In genomic region chr7:72639566-72639965, GRCm38 (mm10) we compare ENCODE assay signal across 21 mouse cellular contexts.
DNase-seq lines count a peak whose midpoint lies in the region; ATAC-seq lines count a peak whose summit lies in the region.
"Had no signal": no experiment of that assay in that cellular context is flagged by ENCODE, and none has a peak within 500 bp of the region (broad histone marks: within the 10 kb centered on the region; RNA-seq: fewer than 3 reads in every experiment).

No protein-coding gene starts in this region.

- 87% methylated on average over 2 of the region's 2 CpGs for WGBS in midbrain, embryonic 15.5 days

- H3K27me3 ChIP-seq in midbrain, embryonic 15.5 days (replicated peaks): no peaks in the 10 kb centered on the region
- H3K27me3 ChIP-seq: limb, embryonic 15.5 days; megakaryocyte, embryonic 14.5 days; midbrain, embryonic 13.5 days; neural tube, embryonic 12.5 days had no signal

- H3K4me3 ChIP-seq in midbrain, embryonic 15.5 days: no peak overlapping the region
- H3K4me3 ChIP-seq: limb, embryonic 15.5 days; megakaryocyte, embryonic 14.5 days; midbrain, embryonic 13.5 days; neural tube, embryonic 12.5 days had no signal

- no peak for ATAC-seq in midbrain, embryonic 15.5 days (replicated peaks)
- ATAC-seq: inflammation-experienced regulatory T-cells, adult 6 months; midbrain, embryonic 13.5 days had no signal

- no peak overlapping the region for H3K9ac ChIP-seq in midbrain, embryonic 15.5 days
- H3K9ac ChIP-seq: hindbrain, embryonic 14.5 days; limb, embryonic 15.5 days; liver, embryonic 14.5 days; lung, embryonic 14.5 days; midbrain, embryonic 13.5 days; neural tube, embryonic 12.5 days had no signal

- intact Hi-C loops in heart, postnatal 14 days (cut with DNase I): no loop called here
- intact Hi-C loops in gastrocnemius, postnatal 14 days (cut with DNase I; ENCODE audit: low total_unique reads): no loop called here

- H3K27ac ChIP-seq in midbrain, embryonic 15.5 days: no peak overlapping the region
- H3K27ac ChIP-seq: hindbrain, embryonic 14.5 days; limb, embryonic 15.5 days; liver, embryonic 14.5 days; midbrain, embryonic 13.5 days; neural tube, embryonic 12.5 days had no signal

- H3K4me1 ChIP-seq in midbrain, embryonic 15.5 days: no peaks in the 10 kb centered on the region
- H3K4me1 ChIP-seq: limb, embryonic 15.5 days; megakaryocyte, embryonic 14.5 days; midbrain, embryonic 13.5 days; neural tube, embryonic 12.5 days had no signal

- DNase-seq in gastrocnemius, adult 8-10 months (ENCODE audit: low spot score in 2 of 2): peak; percentile 14 to 18
- no peak for DNase-seq in gastrocnemius, postnatal 10 days
- DNase-seq in heart, postnatal 14 days: peak; percentile 1 to 4
- no peak for DNase-seq in heart, postnatal 4 days
- peak; percentile 17 for DNase-seq in gastrocnemius, postnatal 14 days
- no peak for DNase-seq in spleen, postnatal 4 days (ENCODE audit: low spot score in 2 of 2)
- DNase-seq: adrenal gland, postnatal 14 days; cerebellum, adult 9-11 months; kidney, adult 18-20 months; kidney, postnatal 4 days; lung, embryonic 14.5 days; right cerebral cortex, postnatal 14 days; spleen, adult 18-20 months had no signal

- no peak overlapping the region for H3K4me2 ChIP-seq in midbrain, embryonic 15.5 days
- H3K4me2 ChIP-seq: hindbrain, embryonic 14.5 days; limb, embryonic 15.5 days; lung, embryonic 14.5 days; midbrain, embryonic 13.5 days; neural tube, embryonic 12.5 days had no signal

- H3K9me3 ChIP-seq in midbrain, embryonic 15.5 days: no peaks in the 10 kb centered on the region
- H3K9me3 ChIP-seq: limb, embryonic 15.5 days; midbrain, embryonic 13.5 days; neural tube, embryonic 12.5 days had no signal

- H3K36me3 ChIP-seq in midbrain, embryonic 15.5 days (replicated peaks): no peaks in the 10 kb centered on the region
- H3K36me3 ChIP-seq: limb, embryonic 15.5 days; midbrain, embryonic 13.5 days; neural tube, embryonic 12.5 days had no signal

Comparison
In these comparisons a context has a peak if more than half of its experiments do, and no peak if none do; other contexts are left out.
1. DNase-seq: peak in gastrocnemius, adult 8-10 months (2 of 2), heart, postnatal 14 days (2 of 2) and gastrocnemius, postnatal 14 days (single experiment); none in gastrocnemius, postnatal 10 days (single experiment), heart, postnatal 4 days (single experiment) and spleen, postnatal 4 days (0 of 2).